Mouse (Mus musculus) G1E (cell line): Measurements from ENCODE around the gene Gm30083. TPM values are rescaled to one million over a fixed set of nuclear protein-coding genes. Genes with fewer than 3 reads are reported as not detected.

ENCODE experiments used
- ATAC-seq: 2 replicates; pipeline ENCODE4 v1.8.0; 2016; ENCODE audit warnings: mild to moderate bottlenecking; ENCODE audit not compliant: insufficient number of reproducible peaks, poor library complexity, low FRiP score, severe bottlenecking; ENCODE audit errors: extremely low read depth
- DNase-seq: peaks from one replicate; pipeline ENCODE4 v3.0.0; 2012; ENCODE audit warnings: low spot score
- H3K27me3 ChIP-seq: 2 replicates; pipeline ENCODE4 v1.6.1; 2012; ENCODE audit warnings: mild to moderate bottlenecking, low read length, inconsistent platforms; ENCODE audit not compliant: insufficient read depth
- H3K36me3 ChIP-seq: replicated peaks from 2 replicates; pipeline ENCODE3; 2012; ENCODE audit warnings: mild to moderate bottlenecking, inconsistent platforms
- H3K4me1 ChIP-seq: 2 replicates; pipeline ENCODE4 v1.6.1; 2012; ENCODE audit warnings: low read depth, low read length, inconsistent platforms, mixed read lengths; ENCODE audit not compliant: insufficient read depth
- H3K4me3 ChIP-seq: 2 replicates; pipeline ENCODE4 v1.5.1; 2012; ENCODE audit warnings: low read depth, mild to moderate bottlenecking, inconsistent platforms, low read length, moderate library complexity, mixed read lengths
- H3K9me3 ChIP-seq: replicated peaks from 2 replicates; pipeline ENCODE4 v1.6.1; 2012; ENCODE audit warnings: inconsistent platforms
- CTCF ChIP-seq: IDR thresholded peaks from 2 replicates; pipeline ENCODE4 v1.5.1; 2012; ENCODE audit warnings: low read depth, low read length, inconsistent platforms, mixed read lengths
- GATA1 ChIP-seq: IDR thresholded peaks from 2 replicates; pipeline ENCODE4 v1.6.1; 2012; ENCODE audit warnings: borderline replicate concordance, low read length, inconsistent platforms, mixed read lengths
- GATA2 ChIP-seq: IDR thresholded peaks from 2 replicates; pipeline ENCODE4 v1.6.1; 2012; ENCODE audit warnings: low read depth, low read length, inconsistent platforms, borderline replicate concordance
- POLR2AphosphoS5 ChIP-seq: IDR thresholded peaks from 2 replicates; pipeline ENCODE4 v1.6.1; 2012; ENCODE audit warnings: low read depth, low read length, inconsistent platforms; ENCODE audit not compliant: insufficient replicate concordance
- TAL1 ChIP-seq: conservative IDR thresholded peaks from 2 replicates; pipeline ENCODE4 v1.6.1; 2012; ENCODE audit warnings: low read depth, low read length, inconsistent platforms, mixed read lengths
- polyA plus RNA-seq: library from polyadenylated mRNA; stranded (reverse); fragments of >175 nt; gene quantifications from 2 replicates; pipeline ENCODE4 v1.2.3, GENCODE M21; 2012
- total RNA-seq, 2 experiments: library from RNA; stranded (forward) in 1 of 2; stranded (reverse) in 1 of 2; fragments of 200-1000 nt in 1 of 2; fragments of >200 nt in 1 of 2; fragmentation: Nextera tagmentation in 1 of 2; gene quantifications; 2 replicates each; pipeline ENCODE4 v1.2.3; 2014 to 2017

The Gm30083 gene
- total and polyA plus RNA-seq, 3 experiments: not detected

DNA sequence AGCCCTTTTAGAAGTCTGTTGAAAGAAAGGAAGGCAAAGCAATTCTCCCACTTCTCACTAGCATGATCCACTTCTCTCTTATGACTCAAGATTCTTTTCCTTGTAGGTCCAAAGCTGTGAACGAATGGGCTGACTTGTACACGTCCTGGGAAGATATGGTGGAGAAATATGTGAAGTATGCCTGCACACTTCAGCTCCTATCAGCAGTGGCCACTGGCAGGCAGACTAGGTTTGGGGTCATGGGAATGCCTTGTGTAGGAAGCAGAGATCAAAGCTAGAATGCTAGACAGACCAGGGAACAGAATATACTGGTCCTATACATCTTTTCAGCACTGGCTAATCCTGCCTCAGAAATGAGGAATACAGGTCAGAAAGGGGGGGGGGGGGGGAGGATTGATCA is 11.7 kb upstream of the Gm30083 start:
- Histone ChIP-seq H3K4me1 (no peaks in the 10 kb centered on the region), H3K4me3 (no peak overlapping the region), H3K9me3 (peaks cover 7% of the 10 kb centered on the region), H3K27me3 (no peaks in the 10 kb centered on the region), H3K36me3 (no peaks in the 10 kb centered on the region)
- DNase-seq (no peak), ATAC-seq (no peak)
- no peak for TF ChIP-seq GATA2
- TF ChIP-seq POLR2AphosphoS5: no peak
- TF ChIP-seq GATA1: no peak
- TF ChIP-seq TAL1: no peak
- no peak for TF ChIP-seq CTCF

DNA sequence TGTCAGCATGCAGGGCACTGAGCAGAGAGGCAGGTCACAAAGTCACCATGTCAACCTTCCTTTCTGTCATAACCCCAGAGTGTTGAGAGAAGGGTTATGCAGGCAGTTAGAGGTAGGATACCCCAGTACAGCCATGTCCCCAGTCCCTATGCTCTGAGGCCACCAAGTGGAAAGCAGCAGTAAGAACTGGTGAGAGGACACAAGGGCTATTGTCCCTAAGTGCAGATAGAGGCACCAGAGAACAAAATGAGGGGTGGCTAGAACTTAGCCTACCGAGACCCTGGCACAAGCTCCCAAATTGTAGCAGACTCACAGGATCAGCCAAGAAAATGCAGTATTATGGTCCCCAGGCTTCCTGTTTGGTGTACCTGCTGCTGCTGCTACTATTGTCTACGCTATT is 2.0 kb upstream of the Gm30083 start:
- ATAC-seq (no peak), DNase-seq (no peak)
- Histone ChIP-seq H3K27me3 (no peaks in the 10 kb centered on the region), H3K4me3 (no peak overlapping the region), H3K9me3 (peaks cover 32% of the 10 kb centered on the region), H3K4me1 (no peaks in the 10 kb centered on the region), H3K36me3 (no peaks in the 10 kb centered on the region)
- no peak for TF ChIP-seq TAL1

DNA sequence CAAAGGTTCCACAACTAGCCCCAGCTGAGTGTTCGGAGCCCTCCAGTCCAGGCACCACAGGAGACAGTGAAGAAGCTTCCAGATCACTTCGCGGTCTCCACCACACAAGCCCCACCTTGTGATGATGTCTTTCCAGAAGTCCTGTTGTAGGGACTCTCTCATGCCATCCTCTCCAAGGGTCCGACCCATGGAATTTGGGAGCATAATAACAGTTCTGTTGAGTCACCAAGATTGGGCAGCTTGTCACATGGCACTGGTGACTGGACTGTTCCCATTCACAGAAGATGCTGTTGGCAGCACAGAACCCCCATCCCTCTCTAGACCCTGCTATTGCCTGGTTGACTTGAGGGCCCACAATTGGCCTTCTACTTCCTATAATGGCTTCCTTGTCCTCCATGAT is 1.4 kb upstream of the Gm30083 start, which contains the start of gene Gm5460:
TSS of gene Gm5460 (plus strand) at position 378 of the 400 bp plus-strand sequence.
- Histone ChIP-seq H3K27me3 (no peaks in the 10 kb centered on the region), H3K36me3 (no peaks in the 10 kb centered on the region), H3K4me1 (no peaks in the 10 kb centered on the region), H3K4me3 (no peak within 1 kb of the TSS), H3K9me3 (peaks cover 32% of the 10 kb centered on the region)
- no peak for TF ChIP-seq CTCF
- TF ChIP-seq TAL1: no peak
- no peak for TF ChIP-seq GATA1
- no peak for TF ChIP-seq GATA2
- TF ChIP-seq POLR2AphosphoS5: no peak
- ATAC-seq (no peak), DNase-seq (no peak)

DNA sequence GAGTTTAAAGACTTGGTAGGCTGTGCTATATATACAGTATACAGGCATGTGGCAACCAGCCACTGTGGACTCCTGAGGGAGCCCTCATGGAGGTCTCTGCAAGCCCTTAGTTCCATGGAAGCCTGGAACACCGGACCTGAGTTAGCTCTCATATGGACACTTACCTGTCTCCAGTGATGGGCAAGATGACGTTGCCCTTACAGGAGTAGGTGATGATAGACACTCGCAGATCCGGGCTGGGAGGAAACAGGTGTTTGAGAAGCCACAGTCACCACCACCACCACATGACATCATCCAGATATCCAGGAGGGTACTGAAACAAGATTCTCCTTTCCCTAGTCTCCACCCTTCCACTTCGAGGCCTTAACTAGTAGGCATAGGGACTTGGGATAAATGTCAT is 12.6 kb downstream of the Gm30083 start:
- Histone ChIP-seq H3K27me3 (no peaks in the 10 kb centered on the region), H3K36me3 (no peaks in the 10 kb centered on the region), H3K9me3 (peaks cover 37% of the 10 kb centered on the region), H3K4me3 (no peak overlapping the region), H3K4me1 (no peaks in the 10 kb centered on the region)
- ATAC-seq: no peak
- no peak for DNase-seq
- no peak for TF ChIP-seq POLR2AphosphoS5
- TF ChIP-seq GATA2: no peak
- TF ChIP-seq CTCF: no peak

DNA sequence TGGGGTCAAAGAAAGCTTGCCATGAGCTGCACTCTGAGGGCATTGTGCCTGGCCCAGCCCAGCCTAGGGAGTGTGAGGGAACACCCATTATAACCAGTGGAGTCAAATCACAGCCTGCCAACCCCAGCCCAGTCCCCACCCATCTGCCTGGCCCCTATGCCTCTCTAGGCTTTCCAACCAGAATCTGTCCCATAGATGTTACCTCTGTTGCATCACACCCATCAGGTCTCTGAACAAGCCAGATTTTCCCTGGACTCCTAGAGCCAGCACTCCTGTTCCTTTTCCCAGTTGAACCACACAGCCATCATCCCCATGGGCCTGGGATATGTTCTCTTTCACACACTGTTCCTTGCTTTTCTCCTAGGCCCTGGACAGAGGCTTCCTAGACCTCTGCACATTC is 13.5 kb downstream of the Gm30083 start:
- Histone ChIP-seq H3K9me3 (peaks cover 42% of the 10 kb centered on the region), H3K27me3 (no peaks in the 10 kb centered on the region), H3K36me3 (no peaks in the 10 kb centered on the region), H3K4me3 (no peak overlapping the region), H3K4me1 (no peaks in the 10 kb centered on the region)
- TF ChIP-seq POLR2AphosphoS5: no peak
- no peak for TF ChIP-seq GATA2
- TF ChIP-seq TAL1: no peak
- TF ChIP-seq GATA1: no peak
- DNase-seq: no peak
- no peak for ATAC-seq

DNA sequence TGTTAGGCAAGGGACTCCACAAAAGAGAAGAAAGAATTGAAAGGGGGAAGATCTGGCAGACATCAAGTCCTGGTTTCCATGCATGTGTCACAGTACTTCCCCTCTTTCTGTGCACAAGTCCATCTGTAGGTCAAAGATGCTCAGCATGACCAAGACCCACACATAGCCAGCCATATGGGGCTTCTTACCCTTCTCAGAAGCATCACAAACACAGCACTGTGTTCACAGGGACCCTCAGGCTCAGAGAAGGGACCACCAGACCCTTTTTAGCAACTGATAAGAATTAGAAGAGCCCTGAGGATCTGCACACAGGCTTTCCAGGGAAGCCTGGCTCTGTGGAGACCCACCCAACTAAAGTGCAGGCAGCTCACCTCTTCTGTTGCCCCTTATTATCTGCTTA is 14.9 kb downstream of the Gm30083 start:
- ATAC-seq (no peak), DNase-seq (no peak)
- Histone ChIP-seq H3K9me3 (peaks cover 48% of the 10 kb centered on the region), H3K27me3 (no peaks in the 10 kb centered on the region), H3K4me3 (no peak overlapping the region), H3K4me1 (no peaks in the 10 kb centered on the region), H3K36me3 (no peaks in the 10 kb centered on the region)
- TF ChIP-seq GATA2: no peak
- TF ChIP-seq GATA1: no peak
- no peak for TF ChIP-seq CTCF
- TF ChIP-seq TAL1: no peak
- TF ChIP-seq POLR2AphosphoS5: no peak

DNA sequence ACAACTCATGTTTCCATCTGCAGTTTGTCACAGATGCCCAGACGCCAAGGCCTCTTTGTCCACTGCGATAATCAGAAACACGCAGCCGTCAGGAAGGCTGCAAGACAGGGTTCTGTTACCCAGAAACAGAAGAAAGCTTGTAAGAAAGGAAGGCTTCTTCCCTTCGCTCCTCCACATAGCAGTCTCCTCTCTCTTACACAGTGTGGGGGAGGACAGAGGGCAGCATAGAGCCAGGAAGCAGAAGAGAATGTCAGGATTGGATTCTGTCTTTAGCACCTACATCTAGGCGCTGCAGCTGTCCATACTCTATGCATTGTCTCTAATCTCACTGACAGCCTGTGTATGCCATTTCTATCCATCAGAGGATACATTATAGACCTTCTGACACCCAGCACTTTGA is 17.6 kb downstream of the Gm30083 start:
- Histone ChIP-seq H3K9me3 (peaks cover 63% of the 10 kb centered on the region), H3K4me3 (no peak overlapping the region), H3K4me1 (no peaks in the 10 kb centered on the region), H3K27me3 (no peaks in the 10 kb centered on the region), H3K36me3 (no peaks in the 10 kb centered on the region)
- ATAC-seq (no peak), DNase-seq (no peak)
- no peak for TF ChIP-seq CTCF
- no peak for TF ChIP-seq GATA2
- no peak for TF ChIP-seq TAL1
- no peak for TF ChIP-seq POLR2AphosphoS5
- no peak for TF ChIP-seq GATA1
